Mouse (Mus musculus): ENCODE results near the gene Nfatc2. TPM values are rescaled to one million over a fixed set of nuclear protein-coding genes. Genes with fewer than 3 reads are reported as not detected.

Nfatc2 gene
- polyA plus RNA-seq, 1 experiment from 2014 or later = 0.25 TPM

DNA sequence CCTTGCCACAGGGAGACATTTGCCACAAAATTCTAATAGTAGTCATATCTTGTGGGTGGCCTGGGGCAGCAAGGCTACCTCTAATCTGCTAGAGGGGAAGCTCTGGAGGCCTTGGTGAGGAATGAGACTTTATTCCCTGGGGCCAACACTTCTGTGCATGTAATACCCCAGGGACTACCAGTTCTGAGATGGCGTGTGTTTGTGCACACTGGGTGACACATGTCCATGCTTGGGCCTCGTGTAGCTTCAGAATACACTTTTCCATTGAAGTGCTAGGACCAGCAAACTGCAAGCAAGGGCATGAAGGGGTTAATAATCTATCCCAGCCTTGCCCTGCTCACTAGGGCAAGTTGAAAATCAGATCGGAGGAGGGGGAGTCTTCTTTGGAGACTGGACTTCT lies 58.4 kb downstream of the Nfatc2 start:
- H3K27ac ChIP-seq (ENCODE audit: low read depth, low read length) = no peak overlapping the region
- H3K9me3 ChIP-seq (ENCODE audit: control insufficient read depth, low read length) = no peaks in the 10 kb centered on the region
- H3K9ac ChIP-seq (ENCODE audit: low read depth, low read length) = no peak overlapping the region
- H3K4me2 ChIP-seq (replicated peaks; ENCODE audit: low read depth, low read length) = no peak overlapping the region
- ATAC-seq (ENCODE audit: low FRiP score) = no peak
- no peaks in the 10 kb centered on the region for H3K27me3 ChIP-seq (ENCODE audit: control insufficient read depth, insufficient read depth, low read length)
- 77% methylated on average over 3 of the region's 3 CpGs for WGBS
- H3K4me3 ChIP-seq (ENCODE audit: low read depth, low read length) = no peak overlapping the region
- no peak for DNase-seq (ENCODE audit: low spot score)
- no peaks in the 10 kb centered on the region for H3K36me3 ChIP-seq (ENCODE audit: control insufficient read depth, insufficient read depth, low read length)
- H3K4me1 ChIP-seq (replicated peaks; ENCODE audit: control insufficient read depth, insufficient read depth, low read length) = no peaks in the 10 kb centered on the region

- WGBS = 85% methylated on average over 7 of the region's 7 CpGs
- no peak overlapping the region for H3K27ac ChIP-seq (ENCODE audit: low read depth, low read length)
- ATAC-seq (ENCODE audit: low FRiP score) (no peak), DNase-seq (ENCODE audit: low spot score) (no peak)
- no peaks in the 10 kb centered on the region for H3K4me1 ChIP-seq (replicated peaks; ENCODE audit: control insufficient read depth, insufficient read depth, low read length)
- H3K9ac ChIP-seq (ENCODE audit: low read depth, low read length) = no peak overlapping the region
- no peak overlapping the region for H3K4me3 ChIP-seq (ENCODE audit: low read depth, low read length)
- no peaks in the 10 kb centered on the region for H3K9me3 ChIP-seq (ENCODE audit: control insufficient read depth, low read length)
- no peaks in the 10 kb centered on the region for H3K27me3 ChIP-seq (ENCODE audit: control insufficient read depth, insufficient read depth, low read length)
- H3K4me2 ChIP-seq (replicated peaks; ENCODE audit: low read depth, low read length) = no peak overlapping the region
- no peaks in the 10 kb centered on the region for H3K36me3 ChIP-seq (ENCODE audit: control insufficient read depth, insufficient read depth, low read length)
Measured at GRCm38 (mm10) chr2:168541223-168541622, 60.2 kb downstream of the Nfatc2 start.

- no peak for ATAC-seq (ENCODE audit: low FRiP score)
- Histone ChIP-seq H3K27me3 (ENCODE audit: control insufficient read depth, insufficient read depth, low read length) (no peaks in the 10 kb centered on the region), H3K4me3 (ENCODE audit: low read depth, low read length) (no peak overlapping the region), H3K36me3 (ENCODE audit: control insufficient read depth, insufficient read depth, low read length) (no peaks in the 10 kb centered on the region), H3K4me1 (replicated peaks; ENCODE audit: control insufficient read depth, insufficient read depth, low read length) (no peaks in the 10 kb centered on the region), H3K9ac (ENCODE audit: low read depth, low read length) (no peak overlapping the region), H3K27ac (ENCODE audit: low read depth, low read length) (no peak overlapping the region), H3K9me3 (ENCODE audit: control insufficient read depth, low read length) (no peaks in the 10 kb centered on the region), H3K4me2 (replicated peaks; ENCODE audit: low read depth, low read length) (no peak overlapping the region)
- DNase-seq (ENCODE audit: low spot score) = no peak
- 59% methylated on average over 15 of the region's 15 CpGs for WGBS
Measured at GRCm38 (mm10) chr2:168539594-168540222, 61.7 kb downstream of the Nfatc2 start.

- ATAC-seq (ENCODE audit: low FRiP score) = no peak
- no peaks in the 10 kb centered on the region for H3K36me3 ChIP-seq (ENCODE audit: control insufficient read depth, insufficient read depth, low read length)
- H3K9me3 ChIP-seq (ENCODE audit: control insufficient read depth, low read length) = no peaks in the 10 kb centered on the region
- H3K4me1 ChIP-seq (replicated peaks; ENCODE audit: control insufficient read depth, insufficient read depth, low read length) = no peaks in the 10 kb centered on the region
- WGBS = 92% methylated on average over 6 of the region's 6 CpGs
- no peak overlapping the region for H3K4me3 ChIP-seq (ENCODE audit: low read depth, low read length)
- no peaks in the 10 kb centered on the region for H3K27me3 ChIP-seq (ENCODE audit: control insufficient read depth, insufficient read depth, low read length)
- H3K4me2 ChIP-seq (replicated peaks; ENCODE audit: low read depth, low read length) = no peak overlapping the region
- no peak overlapping the region for H3K27ac ChIP-seq (ENCODE audit: low read depth, low read length)
- H3K9ac ChIP-seq (ENCODE audit: low read depth, low read length) = no peak overlapping the region
- DNase-seq (ENCODE audit: low spot score) = no peak
Measured at GRCm38 (mm10) chr2:168539026-168539425, 62.4 kb downstream of the Nfatc2 start.

- H3K4me1 ChIP-seq (replicated peaks; ENCODE audit: control insufficient read depth, insufficient read depth, low read length) = no peaks in the 10 kb centered on the region
- H3K9me3 ChIP-seq (ENCODE audit: control insufficient read depth, low read length) = no peaks in the 10 kb centered on the region
- no peak overlapping the region for H3K4me3 ChIP-seq (ENCODE audit: low read depth, low read length)
- WGBS = 82% methylated on average over 15 of the region's 15 CpGs
- H3K36me3 ChIP-seq (ENCODE audit: control insufficient read depth, insufficient read depth, low read length) = no peaks in the 10 kb centered on the region
- no peak overlapping the region for H3K27ac ChIP-seq (ENCODE audit: low read depth, low read length)
- DNase-seq (ENCODE audit: low spot score) (no peak), ATAC-seq (ENCODE audit: low FRiP score) (no peak)
- no peak overlapping the region for H3K4me2 ChIP-seq (replicated peaks; ENCODE audit: low read depth, low read length)
- no peak overlapping the region for H3K9ac ChIP-seq (ENCODE audit: low read depth, low read length)
- H3K27me3 ChIP-seq (ENCODE audit: control insufficient read depth, insufficient read depth, low read length) = no peaks in the 10 kb centered on the region
Measured at GRCm38 (mm10) chr2:168532061-168532833, 69.2 kb downstream of the Nfatc2 start.

GRCm38 (mm10) chr2:168528551-168528950 lies 72.9 kb downstream of the Nfatc2 start:
- no peak for DNase-seq (ENCODE audit: low spot score)
- H3K27me3 ChIP-seq (ENCODE audit: control insufficient read depth, insufficient read depth, low read length) = peaks cover 2% of the 10 kb centered on the region; the same call in 1 of the 2 replicates

DNA sequence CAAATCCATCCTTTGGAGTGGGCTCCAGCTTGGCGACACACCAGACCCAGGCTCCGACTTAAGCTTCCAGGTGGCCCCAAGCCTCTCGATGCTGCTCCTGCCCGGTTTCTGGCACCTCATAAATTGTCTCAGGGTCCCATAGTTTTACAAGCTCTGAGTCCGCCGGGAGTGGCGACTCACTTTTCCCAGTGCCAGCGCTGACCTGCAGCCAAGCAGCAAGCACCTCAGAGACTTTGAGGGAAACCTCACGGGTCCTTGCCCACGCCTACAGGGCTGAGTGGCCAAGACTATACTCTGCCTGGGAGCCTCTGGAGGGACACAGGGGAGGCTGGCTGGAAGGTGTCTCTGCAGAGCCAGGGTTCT lies 74.0 kb downstream of the Nfatc2 start:
- H3K9ac ChIP-seq (ENCODE audit: low read depth, low read length) = no peak overlapping the region
- 89% methylated on average over 10 of the region's 10 CpGs for WGBS

More at GRCm38 (mm10) chr2:168528551-168528950, 72.9 kb downstream of the Nfatc2 start:
- no peaks in the 10 kb centered on the region for H3K9me3 ChIP-seq (ENCODE audit: control insufficient read depth, low read length)
- peaks cover 9% of the 10 kb centered on the region for H3K4me1 ChIP-seq (replicated peaks; ENCODE audit: control insufficient read depth, insufficient read depth, low read length)
- H3K4me3 ChIP-seq (ENCODE audit: low read depth, low read length) = no peak overlapping the region
- ATAC-seq (ENCODE audit: low FRiP score) = no peak
- no peak overlapping the region for H3K9ac ChIP-seq (ENCODE audit: low read depth, low read length)
- H3K27ac ChIP-seq (ENCODE audit: low read depth, low read length) = no peak overlapping the region
- no peaks in the 10 kb centered on the region for H3K36me3 ChIP-seq (ENCODE audit: control insufficient read depth, insufficient read depth, low read length)
- WGBS = 77% methylated on average over 8 of the region's 8 CpGs
- H3K4me2 ChIP-seq (replicated peaks; ENCODE audit: low read depth, low read length) = no peak overlapping the region

DNA sequence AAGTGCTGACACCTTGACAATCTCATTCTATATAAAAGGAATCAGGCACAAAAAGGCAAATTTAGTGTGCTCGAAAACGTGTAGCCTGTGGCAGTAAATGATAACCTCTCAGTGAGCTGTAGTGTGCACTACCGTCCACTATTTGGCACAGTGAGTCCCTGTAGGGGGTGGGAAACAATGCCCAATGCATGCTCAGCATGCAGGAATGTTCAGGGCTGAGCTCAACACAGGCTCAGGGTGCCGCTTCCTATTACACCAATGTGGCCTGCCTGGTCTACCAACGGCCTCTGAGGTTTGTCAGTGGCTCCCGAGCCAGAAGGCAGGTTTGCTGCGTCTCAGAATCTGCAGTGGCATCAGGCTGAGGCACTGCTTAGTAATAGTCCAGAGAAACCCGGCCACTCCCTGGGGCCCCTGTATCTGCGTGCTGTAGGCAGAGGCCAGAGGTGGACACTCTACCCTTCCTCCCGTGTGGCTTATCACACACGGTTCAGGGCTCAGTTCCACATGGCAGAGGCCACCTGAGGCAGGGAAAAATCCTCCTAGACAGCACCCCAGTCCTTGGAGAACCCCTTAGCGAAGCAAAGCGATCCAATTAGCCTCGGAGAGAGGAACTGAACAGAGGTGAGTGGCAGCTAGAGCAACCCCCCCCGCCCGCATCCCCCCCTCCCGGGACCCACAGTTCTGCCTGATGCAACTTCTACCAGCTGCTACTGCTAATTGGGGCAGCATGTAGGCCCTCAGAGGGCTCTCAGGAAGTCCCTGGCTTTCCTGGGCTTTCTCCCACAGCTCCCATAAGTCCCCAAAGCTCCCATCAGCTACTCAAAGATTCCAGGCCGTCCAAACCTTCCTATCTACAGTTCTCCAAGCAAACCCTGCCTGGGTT lies 74.7 kb downstream of the Nfatc2 start:
- H3K36me3 ChIP-seq (ENCODE audit: control insufficient read depth, insufficient read depth, low read length) = no peaks in the 10 kb centered on the region
- H3K27ac ChIP-seq (ENCODE audit: low read depth, low read length) = no peak overlapping the region
- no peak overlapping the region for H3K4me3 ChIP-seq (ENCODE audit: low read depth, low read length)
- no peak overlapping the region for H3K4me2 ChIP-seq (replicated peaks; ENCODE audit: low read depth, low read length)
- no peak for DNase-seq (ENCODE audit: low spot score)
- ATAC-seq (ENCODE audit: low FRiP score) = no peak
- H3K9ac ChIP-seq (ENCODE audit: low read depth, low read length) = no peak overlapping the region
- 89% methylated on average over 18 of the region's 18 CpGs for WGBS
- H3K4me1 ChIP-seq (replicated peaks; ENCODE audit: control insufficient read depth, insufficient read depth, low read length) = peaks cover 9% of the 10 kb centered on the region
- H3K27me3 ChIP-seq (ENCODE audit: control insufficient read depth, insufficient read depth, low read length) = peaks cover 2% of the 10 kb centered on the region; the same call in 1 of the 2 replicates
- no peaks in the 10 kb centered on the region for H3K9me3 ChIP-seq (ENCODE audit: control insufficient read depth, low read length)

More for the DNA sequence above, 74.0 kb downstream of the Nfatc2 start:
- Histone ChIP-seq H3K36me3 (ENCODE audit: control insufficient read depth, insufficient read depth, low read length) (no peaks in the 10 kb centered on the region), H3K4me1 (replicated peaks; ENCODE audit: control insufficient read depth, insufficient read depth, low read length) (peaks cover 9% of the 10 kb centered on the region), H3K4me3 (ENCODE audit: low read depth, low read length) (no peak overlapping the region), H3K9me3 (ENCODE audit: control insufficient read depth, low read length) (no peaks in the 10 kb centered on the region), H3K27ac (ENCODE audit: low read depth, low read length) (no peak overlapping the region), H3K4me2 (replicated peaks; ENCODE audit: low read depth, low read length) (no peak overlapping the region), H3K27me3 (ENCODE audit: control insufficient read depth, insufficient read depth, low read length) (peaks cover 2% of the 10 kb centered on the region; the same call in 1 of the 2 replicates)
- no peak for DNase-seq (ENCODE audit: low spot score)
- no peak for ATAC-seq (ENCODE audit: low FRiP score)
